Mouse (Mus musculus) spleen, postnatal 10 days (tissue): Measurements from ENCODE around the gene Arid1a.
"Not testable (repeated sequence)": the region's sequence is repeated elsewhere in the genome, so short reads cannot be mapped to it uniquely, and the experiment has no call there.

Experiments used
- DNase-seq, 2 experiments: peaks; one replicate each; pipeline ENCODE4 v3.0.0; 2021 to 2022; ENCODE audit warnings: low spot score in 2 of 2

The Arid1a gene

GRCm38 (mm10) chr4:133652746-133653145 is 103.8 kb downstream of the Arid1a start:
- DNase-seq, result no peak

GRCm38 (mm10) chr4:133651986-133652385 is 104.6 kb downstream of the Arid1a start:
- DNase-seq, result no peak

GRCm38 (mm10) chr4:133651445-133651844 is 105.1 kb downstream of the Arid1a start:
- DNase-seq, result no peak

GRCm38 (mm10) chr4:133649989-133650699 is 106.4 kb downstream of the Arid1a start, which contains the start of gene Zdhhc18:
Zdhhc18 (minus strand) TSS chr4:133650154.
- peak; percentile 78 to 90 for DNase-seq

- DNase-seq, result not testable (repeated sequence)
Measured at GRCm38 (mm10) chr4:133649464-133649863, 107.1 kb downstream of the Arid1a start.

GRCm38 (mm10) chr4:133645680-133646079 is 110.9 kb downstream of the Arid1a start:
- DNase-seq, result no peak

GRCm38 (mm10) chr4:133645195-133645594 is 111.4 kb downstream of the Arid1a start:
- no peak for DNase-seq

- DNase-seq, result no peak
Measured at GRCm38 (mm10) chr4:133634043-133634410, 122.5 kb downstream of the Arid1a start.

- DNase-seq, result peak; percentile 91 to 92
Measured at GRCm38 (mm10) chr4:133633332-133634042, 123.1 kb downstream of the Arid1a start.

GRCm38 (mm10) chr4:133632483-133633327 is 123.9 kb downstream of the Arid1a start:
- DNase-seq, result peak; percentile 64 to 69

- DNase-seq, result peak in 1 of 2 experiments; percentile 31
Measured at GRCm38 (mm10) chr4:133631769-133632411, 124.7 kb downstream of the Arid1a start.

GRCm38 (mm10) chr4:133631071-133631768 is 125.3 kb downstream of the Arid1a start:
- DNase-seq, result peak in 1 of 2 experiments; percentile 14

- no peak for DNase-seq
Measured at GRCm38 (mm10) chr4:133630326-133630920, 126.1 kb downstream of the Arid1a start.

- DNase-seq, result no peak
Measured at GRCm38 (mm10) chr4:133629191-133629590, 127.4 kb downstream of the Arid1a start.
